Mouse (Mus musculus) limb, embryonic 14.5 days (tissue): ENCODE measurements around the gene Plp1. TPM values are rescaled to one million over a fixed set of nuclear protein-coding genes. Genes with fewer than 3 reads are reported as not detected.
A peak's percentile ranks its signal among the peaks of the same experiment; 100 is the strongest.

Experiments used
- ATAC-seq: fragments of 200-750 bp; cut with Nextera tagmentation; 2 replicates; pipeline ENCODE4 v1.8.0; 2017; ENCODE audit warnings: low read depth, moderate number of reproducible peaks, moderate TSS enrichment; ENCODE audit not compliant: low FRiP score
- DNase-seq: peaks from one replicate; pipeline ENCODE4 v3.0.0-alpha.2; 2015; ENCODE audit warnings: low spot score
- H3K27ac ChIP-seq: fragments of 300-500 bp; sonication (generic); replicated peaks from 2 replicates; pipeline ENCODE4 v1.5.1; 2014; ENCODE audit warnings: low read depth, mild to moderate bottlenecking, low read length, moderate library complexity, mixed read lengths
- H3K27me3 ChIP-seq: fragments of 300-500 bp; sonication (generic); 2 replicates; pipeline ENCODE4 v1.6.1; 2014; ENCODE audit warnings: low read length, mixed read lengths; ENCODE audit not compliant: control insufficient read depth, insufficient read depth
- H3K36me3 ChIP-seq: fragments of 300-500 bp; sonication (generic); 2 replicates; pipeline ENCODE4 v1.6.1; 2014; ENCODE audit warnings: mild to moderate bottlenecking, low read length, moderate library complexity, mixed read lengths; ENCODE audit not compliant: control insufficient read depth, insufficient read depth
- H3K4me1 ChIP-seq: fragments of 300-500 bp; sonication (generic); 2 replicates; pipeline ENCODE4 v1.6.1; 2014; ENCODE audit warnings: antibody characterized with exemption, low read length, mixed read lengths; ENCODE audit not compliant: control insufficient read depth, insufficient read depth
- H3K4me2 ChIP-seq: fragments of 300-500 bp; sonication (generic); replicated peaks from 2 replicates; pipeline ENCODE4 v1.6.1; 2014; ENCODE audit warnings: low read depth, mild to moderate bottlenecking, low read length, moderate library complexity; ENCODE audit not compliant: severe bottlenecking
- H3K4me3 ChIP-seq: fragments of 300-500 bp; sonication (generic); replicated peaks from 2 replicates; pipeline ENCODE4 v1.5.1; 2014; ENCODE audit warnings: low read length
- H3K9ac ChIP-seq: fragments of 300-500 bp; sonication (generic); 2 replicates; pipeline ENCODE4 v1.6.1; 2014; ENCODE audit warnings: mild to moderate bottlenecking, low read depth, low read length, moderate library complexity; ENCODE audit not compliant: severe bottlenecking
- H3K9me3 ChIP-seq: fragments of 300-500 bp; sonication (generic); 2 replicates; pipeline ENCODE4 v1.6.1; 2016; ENCODE audit warnings: low read length; ENCODE audit not compliant: control insufficient read depth
- POLR2A ChIP-seq: fragments of 200-500 bp; IDR thresholded peaks from 2 replicates; pipeline ENCODE4 v1.8.0; 2012; ENCODE audit warnings: inconsistent platforms, mild to moderate bottlenecking, moderate library complexity, borderline replicate concordance; ENCODE audit not compliant: insufficient read depth, insufficient read length; ENCODE audit errors: extremely low read depth
- WGBS: fragments of 180-500 bp; shearing (Covaris S2); extraction: QIAGEN DNeasy Blood & Tissue Kit; methylation state at CpG from one replicate; pipeline ENCODE4 v1.1.7; 2014; 5-methylcytosine and 5-hydroxymethylcytosine counted together
- polyA plus RNA-seq, 2 experiments: library from polyadenylated mRNA; depleted of rRNA in 1 of 2; stranded (reverse) in 1 of 2; unstranded in 1 of 2; fragments of >200 nt; fragmentation: Nextera tagmentation in 1 of 2; extraction: Ambion mirVana in 1 of 2; gene quantifications; 2 replicates each; pipeline versions ENCODE4 v1.2.1 to v1.2.3; 2012 to 2014

Plp1 gene
- polyA plus RNA-seq, 2 experiments: 5.8 to 16.1 TPM

DNA sequence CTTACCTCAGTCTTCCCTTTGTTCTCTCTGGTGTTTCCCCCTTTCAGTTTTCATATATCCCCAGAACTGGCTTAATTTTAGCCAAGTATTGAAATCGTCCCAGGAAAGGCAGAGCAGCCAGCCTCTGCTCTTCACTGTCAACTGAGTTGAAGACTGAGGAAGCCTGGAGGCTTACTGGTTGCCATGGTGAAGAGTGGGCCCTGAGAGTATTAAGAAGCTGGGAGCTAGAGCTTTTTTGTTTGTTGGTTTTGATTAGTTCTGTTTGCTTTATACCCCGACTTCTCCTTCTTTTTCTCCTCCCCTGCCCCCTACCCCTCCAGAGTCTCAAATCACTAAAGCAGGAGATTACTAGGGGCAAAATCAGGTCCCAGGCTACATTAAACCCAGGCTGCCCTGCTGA, 25.2 kb upstream of the Plp1 start:
- DNase-seq: no peak

GRCm38 (mm10) chrX:136819752-136820151, 2.7 kb upstream of the Plp1 start:
- no peaks in the 10 kb centered on the region for H3K27me3 ChIP-seq
- no peak for ATAC-seq
- H3K36me3 ChIP-seq: no peaks in the 10 kb centered on the region
- WGBS: 93% methylated on average over 6 of the region's 6 CpGs
- DNase-seq: no peak
- no peaks in the 10 kb centered on the region for H3K4me1 ChIP-seq
- no peaks in the 10 kb centered on the region for H3K9me3 ChIP-seq
- H3K27ac ChIP-seq: no peak overlapping the region
- no peak overlapping the region for H3K4me2 ChIP-seq
- H3K9ac ChIP-seq: no peak overlapping the region
- TF ChIP-seq POLR2A: no peak
- H3K4me3 ChIP-seq: no peak overlapping the region

More for the DNA sequence above, 25.2 kb upstream of the Plp1 start:
- no peak for TF ChIP-seq POLR2A
- no peak overlapping the region for H3K4me2 ChIP-seq
- ATAC-seq: no peak
- no peak overlapping the region for H3K27ac ChIP-seq
- no peaks in the 10 kb centered on the region for H3K27me3 ChIP-seq
- 49% methylated on average over 2 of the region's 2 CpGs for WGBS
- H3K9me3 ChIP-seq: no peaks in the 10 kb centered on the region
- H3K9ac ChIP-seq: no peak overlapping the region
- H3K4me1 ChIP-seq: no peaks in the 10 kb centered on the region
- H3K36me3 ChIP-seq: no peaks in the 10 kb centered on the region
- no peak overlapping the region for H3K4me3 ChIP-seq

GRCm38 (mm10) chrX:136820250-136820649, 2.2 kb upstream of the Plp1 start:
- no peaks in the 10 kb centered on the region for H3K9me3 ChIP-seq
- ATAC-seq (no peak), DNase-seq (peak; percentile 81)
- H3K36me3 ChIP-seq: no peaks in the 10 kb centered on the region
- no peak for TF ChIP-seq POLR2A
- no peaks in the 10 kb centered on the region for H3K27me3 ChIP-seq
- 14% methylated on average over 1 of the region's 1 CpGs for WGBS
- H3K4me1 ChIP-seq: no peaks in the 10 kb centered on the region
- no peak overlapping the region for H3K9ac ChIP-seq
- H3K4me2 ChIP-seq: no peak overlapping the region
- no peak overlapping the region for H3K27ac ChIP-seq
- H3K4me3 ChIP-seq: no peak overlapping the region

DNA sequence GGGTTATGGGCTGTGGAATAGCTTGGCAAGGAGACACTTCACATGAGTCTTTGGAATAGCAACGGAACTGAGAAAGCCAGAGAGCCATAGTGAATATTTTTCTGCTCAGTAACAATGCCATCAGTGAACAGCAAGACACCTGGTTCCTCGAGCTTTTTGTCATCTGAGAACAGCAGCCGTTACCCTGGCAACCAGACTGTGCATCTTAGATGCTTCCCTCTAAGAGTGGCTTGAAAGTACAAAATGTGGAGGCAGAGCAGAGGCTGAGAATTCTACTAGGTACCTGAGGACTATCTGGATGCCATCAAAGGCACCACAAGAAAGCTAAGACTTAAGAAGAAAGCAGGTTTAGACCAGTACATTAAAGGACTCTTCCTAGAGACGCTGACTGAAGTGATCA, 2.5 kb downstream of the Plp1 start:
- Histone ChIP-seq H3K36me3 (no peaks in the 10 kb centered on the region), H3K4me1 (no peaks in the 10 kb centered on the region), H3K4me3 (no peak overlapping the region), H3K27ac (no peak overlapping the region), H3K9ac (no peak overlapping the region), H3K27me3 (no peaks in the 10 kb centered on the region), H3K9me3 (no peaks in the 10 kb centered on the region), H3K4me2 (no peak overlapping the region)
- DNase-seq (no peak), ATAC-seq (no peak)
- 65% methylated on average over 4 of the region's 4 CpGs for WGBS
- no peak for TF ChIP-seq POLR2A

DNA sequence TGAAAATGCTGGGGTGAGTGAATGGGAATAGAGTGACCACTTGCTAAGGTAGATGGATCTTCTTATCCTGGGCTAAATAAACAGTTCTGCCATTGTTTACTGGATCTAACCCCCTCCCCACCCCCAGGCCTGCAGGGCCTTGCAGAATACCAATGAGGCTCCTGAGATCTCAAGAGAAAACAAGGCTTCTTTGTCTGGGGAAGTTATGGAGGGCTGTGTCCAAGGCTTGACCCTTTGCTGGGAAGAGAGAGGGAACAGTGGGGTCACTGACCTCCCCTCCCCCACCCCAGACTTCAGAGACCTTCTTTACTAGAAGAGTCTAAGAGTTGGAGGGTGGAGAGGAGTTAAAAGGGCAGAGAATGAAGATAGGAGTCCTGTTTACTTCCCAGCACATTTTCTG, 6.1 kb downstream of the Plp1 start:
- H3K4me1 ChIP-seq: no peaks in the 10 kb centered on the region
- H3K27ac ChIP-seq: no peak overlapping the region
- no peaks in the 10 kb centered on the region for H3K27me3 ChIP-seq
- TF ChIP-seq POLR2A: no peak
- H3K9ac ChIP-seq: no peak overlapping the region
- H3K9me3 ChIP-seq: no peaks in the 10 kb centered on the region
- DNase-seq (no peak), ATAC-seq (no peak)
- H3K36me3 ChIP-seq: no peaks in the 10 kb centered on the region
- H3K4me3 ChIP-seq: no peak overlapping the region
- no peak overlapping the region for H3K4me2 ChIP-seq

- no peak for DNase-seq
- no peak for TF ChIP-seq POLR2A
- no peak overlapping the region for H3K9ac ChIP-seq
- no peaks in the 10 kb centered on the region for H3K27me3 ChIP-seq
- 32% methylated on average over 3 of the region's 3 CpGs for WGBS
- no peak overlapping the region for H3K4me3 ChIP-seq
- no peaks in the 10 kb centered on the region for H3K9me3 ChIP-seq
- ATAC-seq: no peak
- H3K4me1 ChIP-seq: no peaks in the 10 kb centered on the region
- no peak overlapping the region for H3K27ac ChIP-seq
- H3K36me3 ChIP-seq: no peaks in the 10 kb centered on the region
- H3K4me2 ChIP-seq: no peak overlapping the region
Measured at GRCm38 (mm10) chrX:136850300-136850699, 27.8 kb downstream of the Plp1 start.
